Mouse (Mus musculus) right cerebral cortex, postnatal 4 days (tissue): Measurements from ENCODE around the gene Psma7.

Experiments used
- DNase-seq: peaks from one replicate; pipeline ENCODE4 v3.0.0-alpha.2; 2022

The Psma7 gene

GRCm38 (mm10) chr2:180042858-180043515 lies 754 bp upstream of the Psma7 start:
- DNase-seq = peak; percentile 77

- peak; percentile 45 for DNase-seq
These were observed 517 bp downstream of the Psma7 start for GRCm38 (mm10) chr2:180041577-180042255.

- DNase-seq = no peak
These were observed 1.8 kb downstream of the Psma7 start for GRCm38 (mm10) chr2:180040406-180040805.

- DNase-seq = no peak
These were observed 7.5 kb downstream of the Psma7 start for GRCm38 (mm10) chr2:180034753-180035152.

- no peak for DNase-seq
These were observed 8.3 kb downstream of the Psma7 start for GRCm38 (mm10) chr2:180033956-180034355.

DNA sequence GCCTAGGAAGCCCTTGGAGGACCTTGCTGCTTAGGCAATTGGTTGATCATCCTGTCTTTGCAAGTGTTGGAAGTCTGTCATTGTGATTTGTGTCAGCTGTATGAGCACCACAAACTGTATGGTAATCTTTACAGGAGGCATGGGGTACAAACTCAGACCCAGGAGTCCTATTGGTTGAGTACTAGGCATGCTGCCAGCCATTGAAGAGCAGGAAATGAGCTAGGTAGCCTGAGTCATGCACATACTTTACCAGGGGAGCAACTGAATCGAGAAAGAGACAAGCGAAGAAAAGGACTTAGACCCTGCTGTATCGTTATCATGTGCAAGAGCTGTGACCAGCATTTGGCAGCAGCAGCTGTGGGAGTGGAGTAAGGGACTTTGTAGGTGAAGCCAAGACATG lies 9.3 kb downstream of the Psma7 start:
- DNase-seq = no peak

DNA sequence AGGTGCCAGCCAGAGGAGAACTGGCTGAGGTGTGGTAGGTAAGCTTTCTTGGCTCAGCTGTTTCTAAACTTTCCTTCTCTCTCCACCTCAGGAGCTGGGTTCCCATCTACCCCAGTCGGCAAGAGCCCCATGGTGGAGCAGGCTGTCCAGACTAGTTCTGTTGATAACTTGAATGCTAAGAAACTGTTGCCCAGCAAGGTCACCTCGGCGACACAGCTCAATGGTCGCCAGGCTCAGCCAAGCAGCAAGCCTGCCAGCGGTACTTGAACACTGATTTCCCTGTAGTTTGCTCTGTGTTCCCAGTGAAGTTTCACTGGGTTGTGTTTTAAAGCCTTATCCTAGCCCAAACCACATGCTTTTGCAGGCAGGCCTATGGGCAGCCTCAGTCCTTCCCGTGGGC lies 11.0 kb downstream of the Psma7 start:
- no peak for DNase-seq

GRCm38 (mm10) chr2:180027768-180028167 lies 14.5 kb downstream of the Psma7 start:
- no peak for DNase-seq

DNA sequence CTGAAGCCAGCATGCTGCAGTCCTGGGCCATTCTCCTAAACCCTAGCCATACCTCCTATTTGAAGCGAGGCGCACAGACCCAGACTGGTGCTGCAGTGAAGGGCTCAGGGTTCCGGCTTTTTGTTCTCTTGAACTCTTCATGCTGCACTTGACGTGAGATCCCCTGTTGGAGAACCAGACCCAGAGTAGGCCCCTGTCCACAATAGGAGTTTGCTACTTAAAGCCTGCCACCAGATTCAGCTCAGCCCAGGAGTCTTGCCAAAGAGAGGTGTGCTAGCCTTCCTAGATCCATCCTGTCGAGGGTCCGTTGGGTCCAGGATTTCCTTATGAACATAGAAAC lies 16.4 kb downstream of the Psma7 start:
- no peak for DNase-seq

DNA sequence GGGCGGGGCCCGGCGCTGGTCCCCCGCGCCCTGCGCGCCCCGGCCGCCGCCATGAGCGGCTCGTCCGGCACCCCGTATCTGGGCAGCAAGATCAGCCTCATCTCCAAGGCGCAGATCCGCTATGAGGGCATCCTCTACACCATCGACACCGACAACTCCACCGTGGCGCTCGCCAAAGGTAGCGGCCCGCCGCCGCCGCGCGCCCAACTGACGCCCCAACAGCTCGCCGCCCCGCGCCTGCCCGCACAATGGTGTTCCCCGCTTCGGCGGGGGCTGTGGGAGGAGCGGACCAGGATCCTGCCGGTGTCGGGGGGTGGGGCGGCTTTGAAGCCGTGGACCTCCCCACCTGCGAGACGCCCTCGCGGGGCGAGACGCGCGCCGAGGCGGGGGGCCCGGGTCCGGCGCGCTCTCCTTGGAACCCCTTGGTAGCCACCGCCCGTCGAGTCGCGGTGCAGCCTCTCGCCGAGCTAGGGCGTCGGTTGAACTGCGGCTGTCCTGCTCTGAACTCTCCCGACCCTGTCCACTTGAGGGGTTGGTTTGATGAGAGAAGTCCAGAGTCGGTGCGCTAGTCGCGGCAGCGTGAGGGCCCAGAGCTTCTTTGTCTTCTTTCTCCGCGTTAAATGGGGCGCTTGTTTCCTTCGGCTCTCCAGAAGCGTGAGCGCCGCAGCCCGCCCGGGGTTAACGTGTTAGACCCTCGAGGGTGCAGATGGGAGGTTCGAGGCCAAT lies 16.9 kb downstream of the Psma7 start:
- DNase-seq = peak; percentile 63

- DNase-seq = peak; percentile 97
These were observed 17.7 kb downstream of the Psma7 start, which contains the start of gene Lsm14b for GRCm38 (mm10) chr2:180024401-180025098. Gene Lsm14b, plus strand, starts transcription at chr2:180024987.

- no peak for DNase-seq
These were observed 19.5 kb downstream of the Psma7 start for GRCm38 (mm10) chr2:180022751-180023150.

- no peak for DNase-seq
These were observed 21.3 kb downstream of the Psma7 start for GRCm38 (mm10) chr2:180020919-180021318.

DNA sequence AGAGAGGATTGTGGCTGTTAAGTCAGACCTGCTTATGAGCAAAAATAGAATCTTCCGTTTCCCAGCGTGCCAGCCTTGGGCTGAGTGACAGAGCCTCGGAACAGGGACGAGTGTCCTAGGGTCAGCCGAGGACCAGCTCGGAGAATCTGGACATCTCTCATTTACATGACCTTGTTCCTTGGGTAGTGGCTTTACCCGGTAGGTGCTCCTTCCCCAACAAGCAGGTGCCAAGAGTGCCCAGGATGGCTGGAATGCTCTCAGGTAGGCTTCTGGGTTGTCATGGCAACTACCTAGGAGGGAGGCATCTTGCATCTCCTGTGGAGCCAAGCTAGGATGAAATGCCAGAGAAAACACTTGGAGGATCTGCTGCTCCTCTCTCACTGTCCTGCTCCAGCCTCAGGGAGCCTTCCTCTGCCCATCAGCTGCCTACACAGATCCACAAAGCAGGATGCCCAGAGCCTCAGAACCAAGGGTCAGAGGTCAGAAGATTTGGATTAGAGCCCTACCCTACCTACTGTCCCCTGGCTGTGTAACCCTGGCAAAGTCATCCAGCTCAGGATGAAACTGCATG lies 22.1 kb downstream of the Psma7 start:
- DNase-seq = no peak

DNA sequence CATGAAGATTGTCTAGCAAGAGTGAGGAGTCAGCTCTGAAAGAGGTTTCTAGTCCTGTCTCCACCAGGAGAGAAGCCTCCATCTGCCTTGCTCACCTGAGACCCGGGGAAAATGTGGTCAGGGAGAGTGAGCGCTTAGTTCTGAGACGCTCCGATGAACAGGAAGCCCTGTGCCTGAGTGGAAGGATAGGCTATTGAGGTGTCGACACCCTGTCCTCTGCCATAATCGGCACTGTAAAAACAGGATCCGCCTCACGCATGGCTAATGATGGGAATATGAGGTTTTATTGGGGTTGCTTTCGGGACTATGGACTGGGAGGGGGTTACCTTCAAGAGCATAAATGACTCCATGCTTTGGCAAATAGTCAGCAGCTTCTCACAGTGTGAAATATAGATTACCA lies 23.7 kb downstream of the Psma7 start:
- no peak for DNase-seq

GRCm38 (mm10) chr2:180017632-180018031 lies 24.6 kb downstream of the Psma7 start:
- no peak for DNase-seq

DNA sequence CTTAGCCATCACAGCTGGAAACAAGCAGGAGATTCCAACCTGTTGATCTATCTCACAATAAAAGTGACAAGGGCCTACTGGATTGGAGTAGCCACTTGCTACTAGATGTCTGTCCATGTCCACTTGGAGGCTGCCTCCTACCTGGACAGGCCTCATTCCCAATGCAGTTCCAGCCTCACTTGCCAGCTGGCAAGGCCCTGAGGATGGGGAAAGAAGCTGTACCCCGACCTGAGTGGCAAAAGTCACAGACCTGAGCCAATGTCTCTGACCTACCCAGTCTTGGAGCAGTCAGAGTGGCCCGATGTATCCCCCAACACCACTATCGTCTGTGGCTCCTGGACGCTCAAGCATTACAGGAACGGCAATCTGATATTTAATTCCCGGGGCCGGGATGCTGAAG lies 28.5 kb downstream of the Psma7 start:
- no peak for DNase-seq

DNA sequence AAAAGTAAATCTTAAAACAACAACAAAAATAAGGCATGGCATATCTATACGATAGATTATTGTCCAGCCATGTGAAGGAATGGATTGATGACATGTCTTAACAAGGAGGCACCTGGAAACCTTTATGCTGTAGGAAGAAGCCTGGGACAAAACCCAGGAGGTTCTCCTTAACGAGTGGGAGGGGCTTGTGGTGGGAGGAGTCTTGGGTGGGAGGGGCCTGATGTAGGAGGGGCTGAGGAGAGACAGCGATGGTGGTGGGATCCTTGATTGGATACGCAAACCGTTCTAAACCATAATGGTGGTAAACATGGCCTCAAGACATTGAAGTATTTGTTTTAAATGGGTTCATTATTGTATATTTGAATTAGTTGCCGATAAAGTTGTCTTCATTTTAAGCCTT lies 30.9 kb downstream of the Psma7 start:
- no peak for DNase-seq

- DNase-seq = no peak
These were observed 31.5 kb downstream of the Psma7 start for GRCm38 (mm10) chr2:180010686-180011085.

GRCm38 (mm10) chr2:180006352-180007017 lies 35.7 kb downstream of the Psma7 start:
- no peak for DNase-seq

DNA sequence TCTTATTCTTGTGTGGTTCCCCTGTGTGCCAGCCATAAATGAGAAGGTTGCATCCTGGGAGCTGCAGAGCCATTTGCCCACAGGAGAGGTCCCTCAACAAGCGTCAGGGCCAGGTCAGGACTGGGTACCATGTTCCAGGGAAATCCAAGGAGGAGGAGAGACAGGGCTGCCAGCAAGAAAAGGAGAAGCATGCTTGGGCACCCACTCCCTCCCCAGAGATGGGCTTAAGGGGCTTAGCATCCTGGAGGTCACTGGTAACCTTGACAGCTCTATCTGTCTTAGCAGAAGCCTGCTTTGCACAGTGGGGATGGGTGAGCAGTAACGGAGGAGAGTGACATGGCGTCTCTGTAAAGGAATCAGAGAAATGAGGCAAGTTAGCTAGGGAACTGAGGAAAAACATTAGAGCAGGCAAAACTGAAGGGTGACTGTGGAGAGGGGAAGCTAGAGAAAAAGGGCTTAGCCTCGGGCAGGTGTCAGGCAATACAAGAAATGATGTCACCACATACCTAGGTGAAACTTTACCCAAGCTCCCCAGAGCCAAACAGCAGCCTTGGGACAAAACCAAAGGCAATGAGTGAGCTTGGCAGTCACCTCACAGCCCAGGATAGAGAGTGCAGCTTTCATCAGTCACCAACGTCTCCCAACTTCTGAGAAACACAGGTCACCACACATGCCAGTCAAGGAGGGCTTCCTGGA lies 36.4 kb downstream of the Psma7 start:
- DNase-seq = no peak

DNA sequence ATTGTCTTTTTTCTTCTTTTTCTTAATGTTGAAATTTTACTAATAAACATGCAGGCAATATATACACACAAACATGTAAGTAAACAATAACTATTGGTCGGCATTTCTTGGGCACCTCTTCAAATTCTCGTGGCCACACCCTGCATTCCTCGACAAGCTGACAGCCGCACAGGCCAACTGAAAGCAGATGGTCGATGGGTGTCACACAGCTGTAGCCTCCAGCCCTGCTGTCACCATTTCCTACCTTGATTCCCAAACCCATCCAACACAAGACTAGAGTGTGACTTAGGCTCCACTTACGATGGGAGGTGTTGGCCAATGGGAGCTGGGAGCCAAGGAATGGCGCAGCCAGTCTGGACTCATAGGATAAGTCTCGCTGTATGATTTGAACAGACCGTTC lies 40.6 kb downstream of the Psma7 start:
- no peak for DNase-seq
